Mouse (Mus musculus): ENCODE data around the gene Adat2. TPM values are rescaled to one million over a fixed set of nuclear protein-coding genes. Genes with fewer than 3 reads are reported as not detected.
A peak's percentile ranks its signal among the peaks of the same experiment; 100 is the strongest.

The Adat2 gene
- polyA plus RNA-seq, 1 experiment from 2014 or later = 4.0 TPM

GRCm38 (mm10) chr10:13587914-13588313 is 35.2 kb downstream of the Adat2 start:
- Histone ChIP-seq H3K27me3 (ENCODE audit: insufficient read depth, low read length) (no peaks in the 10 kb centered on the region), H3K9ac (replicated peaks; ENCODE audit: low read length) (no peak overlapping the region), H3K27ac (ENCODE audit: low read length) (no peak overlapping the region), H3K4me1 (ENCODE audit: insufficient read depth, low read length) (no peaks in the 10 kb centered on the region), H3K4me3 (ENCODE audit: low read length) (no peak overlapping the region), H3K4me2 (replicated peaks; ENCODE audit: low read depth, low read length) (no peak overlapping the region), H3K9me3 (ENCODE audit: low read length) (no peaks in the 10 kb centered on the region), H3K36me3 (ENCODE audit: insufficient read depth, low read length) (no peaks in the 10 kb centered on the region)
- ATAC-seq (ENCODE audit: low FRiP score, low TSS enrichment) = no peak
- whole genome bisulfite sequencing = 71% methylated on average over 2 of the region's 2 CpGs

- ATAC-seq (ENCODE audit: low FRiP score, low TSS enrichment) = no peak
- 0 out of 2 replicates have a peak, but pooled peaks cover 3% of the 10 kb centered on the region for H3K4me1 ChIP-seq (ENCODE audit: insufficient read depth, low read length)
- no peak overlapping the region for H3K4me3 ChIP-seq (ENCODE audit: low read length)
- H3K27me3 ChIP-seq (ENCODE audit: insufficient read depth, low read length) = no peaks in the 10 kb centered on the region
- 96% methylated on average over 10 of the region's 10 CpGs for WGBS
- H3K36me3 ChIP-seq (ENCODE audit: insufficient read depth, low read length) = no peaks in the 10 kb centered on the region
- no peak overlapping the region for H3K27ac ChIP-seq (ENCODE audit: low read length)
- H3K9ac ChIP-seq (replicated peaks; ENCODE audit: low read length) = no peak overlapping the region
- H3K4me2 ChIP-seq (replicated peaks; ENCODE audit: low read depth, low read length) = no peak overlapping the region
- no peaks in the 10 kb centered on the region for H3K9me3 ChIP-seq (ENCODE audit: low read length)
Measured at GRCm38 (mm10) chr10:13592196-13592595, 39.5 kb downstream of the Adat2 start.

DNA sequence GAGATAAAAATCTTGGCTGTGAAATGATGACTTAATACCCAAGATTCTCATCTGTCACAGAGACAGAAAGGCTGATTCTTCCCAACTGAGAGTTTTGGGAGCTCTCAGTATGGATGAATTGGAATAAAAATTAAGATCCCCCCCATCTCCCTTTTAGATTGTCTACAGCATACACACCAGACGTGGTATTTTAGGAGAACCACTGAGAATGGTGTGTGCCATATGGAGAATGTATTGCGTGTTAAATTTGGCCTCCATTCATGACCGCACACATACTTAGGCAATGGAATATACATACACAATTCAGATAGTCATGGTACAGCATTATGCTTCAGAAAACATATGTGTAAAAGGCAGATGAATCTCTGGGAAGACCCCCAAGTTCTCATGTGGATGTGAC is 40.8 kb downstream of the Adat2 start:
- Histone ChIP-seq H3K9me3 (ENCODE audit: low read length) (no peaks in the 10 kb centered on the region), H3K4me1 (ENCODE audit: insufficient read depth, low read length) (0 out of 2 replicates have a peak, but pooled peaks cover 3% of the 10 kb centered on the region), H3K4me2 (replicated peaks; ENCODE audit: low read depth, low read length) (no peak overlapping the region), H3K27me3 (ENCODE audit: insufficient read depth, low read length) (no peaks in the 10 kb centered on the region), H3K9ac (replicated peaks; ENCODE audit: low read length) (no peak overlapping the region), H3K27ac (ENCODE audit: low read length) (no peak overlapping the region), H3K36me3 (ENCODE audit: insufficient read depth, low read length) (no peaks in the 10 kb centered on the region), H3K4me3 (ENCODE audit: low read length) (no peak overlapping the region)
- no peak for ATAC-seq (ENCODE audit: low FRiP score, low TSS enrichment)
- WGBS = 92% methylated on average over 3 of the region's 3 CpGs

- no peak overlapping the region for H3K9ac ChIP-seq (replicated peaks; ENCODE audit: low read length)
- WGBS = 68% methylated on average over 3 of the region's 3 CpGs
- no peak overlapping the region for H3K4me3 ChIP-seq (ENCODE audit: low read length)
- no peaks in the 10 kb centered on the region for H3K36me3 ChIP-seq (ENCODE audit: insufficient read depth, low read length)
- H3K4me2 ChIP-seq (replicated peaks; ENCODE audit: low read depth, low read length) = no peak overlapping the region
- 0 out of 2 replicates have a peak, but pooled peaks cover 3% of the 10 kb centered on the region for H3K4me1 ChIP-seq (ENCODE audit: insufficient read depth, low read length)
- H3K27me3 ChIP-seq (ENCODE audit: insufficient read depth, low read length) = no peaks in the 10 kb centered on the region
- no peak overlapping the region for H3K27ac ChIP-seq (ENCODE audit: low read length)
- no peaks in the 10 kb centered on the region; the same call in 1 of the 2 replicates for H3K9me3 ChIP-seq (ENCODE audit: low read length)
- ATAC-seq (ENCODE audit: low FRiP score, low TSS enrichment) = no peak
Measured at GRCm38 (mm10) chr10:13596073-13596472, 43.4 kb downstream of the Adat2 start.

GRCm38 (mm10) chr10:13596866-13597265 is 44.2 kb downstream of the Adat2 start:
- 37% methylated on average over 9 of the region's 9 CpGs for WGBS
- no peak overlapping the region for H3K4me2 ChIP-seq (replicated peaks; ENCODE audit: low read depth, low read length)
- H3K27ac ChIP-seq (ENCODE audit: low read length) = no peak overlapping the region
- ATAC-seq (ENCODE audit: low FRiP score, low TSS enrichment) = peak; percentile 85; the same call in 1 of the 2 replicates
- H3K4me3 ChIP-seq (ENCODE audit: low read length) = no peak overlapping the region
- H3K9ac ChIP-seq (replicated peaks; ENCODE audit: low read length) = no peak overlapping the region
- H3K4me1 ChIP-seq (ENCODE audit: insufficient read depth, low read length) = 0 out of 2 replicates have a peak, but pooled peaks cover 3% of the 10 kb centered on the region
- no peaks in the 10 kb centered on the region; the same call in 1 of the 2 replicates for H3K9me3 ChIP-seq (ENCODE audit: low read length)
- H3K36me3 ChIP-seq (ENCODE audit: insufficient read depth, low read length) = no peaks in the 10 kb centered on the region
- H3K27me3 ChIP-seq (ENCODE audit: insufficient read depth, low read length) = no peaks in the 10 kb centered on the region

GRCm38 (mm10) chr10:13597491-13597890 is 44.8 kb downstream of the Adat2 start:
- no peaks in the 10 kb centered on the region; the same call in 1 of the 2 replicates for H3K9me3 ChIP-seq (ENCODE audit: low read length)
- no peak for ATAC-seq (ENCODE audit: low FRiP score, low TSS enrichment)
- no peak overlapping the region for H3K4me2 ChIP-seq (replicated peaks; ENCODE audit: low read depth, low read length)
- no peak overlapping the region for H3K27ac ChIP-seq (ENCODE audit: low read length)
- 0 out of 2 replicates have a peak, but pooled peaks cover 3% of the 10 kb centered on the region for H3K4me1 ChIP-seq (ENCODE audit: insufficient read depth, low read length)
- no peak overlapping the region for H3K4me3 ChIP-seq (ENCODE audit: low read length)
- H3K9ac ChIP-seq (replicated peaks; ENCODE audit: low read length) = no peak overlapping the region
- no peaks in the 10 kb centered on the region for H3K36me3 ChIP-seq (ENCODE audit: insufficient read depth, low read length)
- 52% methylated on average over 8 of the region's 8 CpGs for WGBS
- H3K27me3 ChIP-seq (ENCODE audit: insufficient read depth, low read length) = no peaks in the 10 kb centered on the region

- no peak overlapping the region for H3K4me3 ChIP-seq (ENCODE audit: low read length)
- no peak overlapping the region for H3K4me2 ChIP-seq (replicated peaks; ENCODE audit: low read depth, low read length)
- H3K27me3 ChIP-seq (ENCODE audit: insufficient read depth, low read length) = no peaks in the 10 kb centered on the region
- no peak for ATAC-seq (ENCODE audit: low FRiP score, low TSS enrichment)
- 0 out of 2 replicates have a peak, but pooled peaks cover 3% of the 10 kb centered on the region for H3K4me1 ChIP-seq (ENCODE audit: insufficient read depth, low read length)
- 68% methylated on average over 2 of the region's 2 CpGs for WGBS
- H3K9ac ChIP-seq (replicated peaks; ENCODE audit: low read length) = no peak overlapping the region
- H3K36me3 ChIP-seq (ENCODE audit: insufficient read depth, low read length) = no peaks in the 10 kb centered on the region
- no peaks in the 10 kb centered on the region; the same call in 1 of the 2 replicates for H3K9me3 ChIP-seq (ENCODE audit: low read length)
- no peak overlapping the region for H3K27ac ChIP-seq (ENCODE audit: low read length)
Measured at GRCm38 (mm10) chr10:13600926-13601325, 48.2 kb downstream of the Adat2 start.

Other genes starting within 250 kb of the Adat2 start
- gene Phactr2, start 78.5 kb upstream of the Adat2 start, polyA plus RNA-seq (2015; fragmentation: Nextera tagmentation; extraction: Ambion mirVana) = 20.7 and 26.9 TPM in 2 replicates
- 118 and 127 TPM in 2 replicates for gene Fuca2, start 53.4 kb upstream of the Adat2 start, polyA plus RNA-seq (2015; fragmentation: Nextera tagmentation; extraction: Ambion mirVana)
- gene Pex3, start 248 bp downstream of the Adat2 start, polyA plus RNA-seq (2015; fragmentation: Nextera tagmentation; extraction: Ambion mirVana) = 28.4 and 28.9 TPM in 2 replicates